Mouse (Mus musculus): ENCODE data around the gene Sh3gl2.

DNA sequence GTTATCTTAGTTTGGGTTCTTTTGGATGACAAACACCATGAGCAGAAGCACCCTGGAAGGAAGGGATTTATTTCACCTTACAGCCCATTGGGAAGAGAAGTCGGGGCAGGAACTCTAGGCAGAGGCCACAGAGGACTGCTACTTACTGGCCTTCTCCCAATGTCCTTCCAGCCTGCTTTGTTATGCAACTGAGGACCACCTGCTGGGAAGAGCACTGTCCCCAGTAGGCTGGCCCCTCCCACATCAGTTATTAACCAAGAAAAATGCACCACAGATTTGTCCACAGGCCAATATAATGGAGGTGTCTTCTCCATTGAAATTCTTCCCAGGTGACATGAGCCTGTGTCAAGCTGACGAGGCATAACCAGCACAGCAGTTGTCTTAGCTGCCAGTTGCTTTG, 62.5 kb downstream of the Sh3gl2 start:
- TF ChIP-seq CTCF (IDR thresholded peaks at IDR 0.05; ENCODE audit: borderline replicate concordance, insufficient read depth, low read length) (no peak), POLR2A (IDR thresholded peaks at IDR 0.05; ENCODE audit: low read depth, low read length) (no peak)
